Mouse (Mus musculus): Measurements from ENCODE around the gene Med4. TPM values are rescaled to one million over a fixed set of nuclear protein-coding genes. Genes with fewer than 3 reads are reported as not detected.

Med4 gene
- polyA plus RNA-seq (2012; rRNA removed): 39.8 and 43.5 TPM in 2 replicates

DNA sequence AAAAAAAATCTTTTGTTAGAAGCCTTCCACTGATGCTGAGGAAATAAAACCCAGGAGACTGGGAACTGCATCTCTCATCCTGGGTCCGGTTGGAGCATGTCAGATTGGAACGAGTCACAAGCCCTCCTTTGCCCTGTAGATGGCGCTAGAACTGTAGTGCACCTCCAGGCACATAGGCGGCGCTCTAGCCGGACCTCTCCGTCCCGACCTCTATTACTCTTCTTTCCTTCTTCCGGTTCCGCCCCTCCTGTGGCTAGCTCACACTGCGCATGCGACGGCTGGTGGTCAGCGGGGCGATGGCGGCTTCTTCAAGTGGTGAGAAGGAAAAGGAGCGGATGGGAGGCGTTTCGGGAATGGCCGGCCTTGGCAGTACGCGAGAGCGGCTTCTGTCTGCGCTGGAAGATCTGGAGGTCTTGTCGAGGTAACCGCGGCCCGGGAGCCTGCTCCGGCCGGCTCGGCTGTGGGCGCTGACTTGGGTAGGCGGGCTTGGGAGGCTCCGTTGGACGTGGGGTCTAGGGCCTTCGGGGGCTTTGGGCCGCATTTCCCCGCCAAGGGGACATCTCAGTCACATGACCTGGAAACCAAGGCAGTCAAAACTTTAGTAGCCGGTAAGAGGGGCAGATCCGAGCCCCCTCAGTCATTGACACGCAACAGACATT, at the start of gene Med4:
Gene Med4, plus strand, starts transcription at position 261 of the 659 bp plus-strand sequence.
- peak; percentile 88 to 99 for DNase-seq (ENCODE audit: extremely low spot score in 1 of 2, low spot score in 1 of 2)

- no peak for DNase-seq (ENCODE audit: extremely low spot score in 1 of 2, low spot score in 1 of 2)
Observed at GRCm38 (mm10) chr14:73460514-73461134, 49.2 kb upstream of the Med4 start.

DNA sequence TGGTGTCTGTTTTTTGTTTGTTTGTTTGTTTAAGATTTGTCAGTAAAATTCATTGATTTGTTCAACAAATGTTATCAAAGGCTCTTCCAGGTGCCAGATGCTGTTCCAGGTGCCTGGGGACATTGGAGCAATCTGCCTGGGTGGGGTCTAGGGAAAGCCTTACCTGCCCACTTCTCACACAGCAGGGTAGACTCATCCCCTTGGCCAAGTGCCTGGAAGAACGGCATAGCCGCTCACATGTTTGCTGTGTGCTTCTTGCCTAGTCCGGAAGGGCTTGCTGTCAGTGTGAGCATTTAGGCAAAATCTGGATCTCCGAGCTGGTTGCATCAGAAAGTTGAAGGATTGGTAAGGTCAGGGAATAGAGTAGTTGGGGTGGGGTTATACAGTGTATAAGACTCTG, 47.6 kb upstream of the Med4 start:
- no peak for DNase-seq (ENCODE audit: extremely low spot score in 1 of 2, low spot score in 1 of 2)

DNA sequence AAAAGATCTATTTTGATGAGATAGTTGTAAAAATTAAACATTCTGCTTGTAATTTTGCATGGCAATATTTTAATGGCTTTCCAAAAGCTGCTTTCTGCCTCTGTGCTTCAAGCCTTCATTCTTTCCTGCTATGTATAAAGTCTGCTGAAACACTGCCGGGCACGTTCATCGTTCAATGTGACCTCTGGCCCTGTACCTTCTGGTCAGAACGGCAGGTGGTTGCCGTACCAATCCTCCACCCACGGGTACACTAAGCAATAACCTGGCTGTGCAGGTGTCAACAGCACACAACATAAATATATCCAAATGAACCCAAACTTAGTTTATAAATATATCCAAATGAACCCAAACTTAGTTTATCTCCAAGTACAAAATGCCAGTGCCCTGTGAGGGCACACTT, 42.1 kb upstream of the Med4 start:
- no peak for DNase-seq (ENCODE audit: extremely low spot score in 1 of 2, low spot score in 1 of 2)

GRCm38 (mm10) chr14:73469506-73469905, 40.3 kb upstream of the Med4 start:
- peak; percentile 68 to 92 for DNase-seq (ENCODE audit: extremely low spot score in 1 of 2, low spot score in 1 of 2)

GRCm38 (mm10) chr14:73470593-73470992, 39.2 kb upstream of the Med4 start:
- DNase-seq (ENCODE audit: extremely low spot score in 1 of 2, low spot score in 1 of 2): peak in 1 of 2 experiments; percentile 25

- no peak for DNase-seq (ENCODE audit: extremely low spot score in 1 of 2, low spot score in 1 of 2)
Observed at GRCm38 (mm10) chr14:73472205-73472604, 37.6 kb upstream of the Med4 start.

DNA sequence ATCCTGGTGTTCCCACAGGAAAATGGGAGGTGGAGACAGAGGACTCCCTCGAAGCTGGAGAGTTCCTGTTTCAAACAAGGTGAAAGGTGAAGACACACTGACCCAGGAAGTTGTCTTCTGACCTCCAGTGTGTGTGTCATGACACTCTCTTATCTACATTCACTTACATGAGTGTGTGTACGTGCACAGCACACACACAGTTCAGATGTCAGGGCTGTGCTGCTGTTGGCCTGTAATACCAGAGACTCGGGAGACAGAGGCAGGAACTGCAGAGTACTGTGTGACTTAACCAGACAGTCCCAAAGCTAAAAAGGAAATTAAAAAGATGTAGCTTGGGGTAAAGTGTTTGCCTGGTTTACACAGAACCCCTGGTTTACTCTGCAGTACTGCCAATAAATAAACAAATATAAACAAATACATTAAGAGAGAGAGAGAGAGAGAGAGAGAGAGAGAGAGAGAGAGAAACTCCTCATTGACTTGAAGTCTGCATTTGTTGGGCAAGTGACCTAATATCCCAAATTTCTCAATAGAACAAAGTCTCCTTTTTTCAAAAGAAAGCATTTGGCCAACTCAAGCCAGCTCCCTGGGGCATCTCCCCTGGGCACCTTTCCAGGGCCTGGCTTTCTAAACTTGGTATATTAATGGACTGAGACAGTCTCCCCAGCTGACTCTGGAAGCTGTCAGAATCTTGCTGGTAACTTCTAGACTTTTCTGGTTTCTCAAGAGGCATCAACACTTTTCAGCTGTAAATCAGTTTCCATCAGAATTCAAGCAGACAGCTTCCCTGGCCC, 36.0 kb upstream of the Med4 start:
- peak in 1 of 2 experiments; percentile 53 for DNase-seq (ENCODE audit: extremely low spot score in 1 of 2, low spot score in 1 of 2)

DNA sequence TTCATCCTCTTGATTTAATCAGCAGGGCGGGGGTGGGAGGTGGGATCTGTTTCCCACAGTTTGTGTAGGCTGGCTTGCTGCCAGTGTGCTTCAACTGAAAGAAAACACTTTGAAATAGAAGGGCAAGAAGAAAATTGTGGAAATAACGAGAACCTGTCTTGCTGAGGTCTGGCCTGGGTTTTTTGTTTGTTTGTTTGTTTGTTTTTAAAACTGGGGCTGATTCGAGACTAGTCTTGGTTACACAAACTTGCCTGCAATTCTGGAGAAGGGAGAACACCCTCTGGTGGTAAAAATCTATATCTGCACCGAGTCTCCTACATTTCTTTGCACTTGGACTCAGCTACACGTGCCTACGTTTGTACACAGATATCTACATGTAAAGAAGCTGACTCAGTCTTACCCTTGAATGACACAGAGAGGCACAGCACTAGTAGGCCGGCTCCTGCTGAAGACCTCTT, 35.2 kb upstream of the Med4 start:
- peak; percentile 42 to 73 for DNase-seq (ENCODE audit: extremely low spot score in 1 of 2, low spot score in 1 of 2)

GRCm38 (mm10) chr14:73475506-73475905, 34.3 kb upstream of the Med4 start:
- DNase-seq (ENCODE audit: extremely low spot score in 1 of 2, low spot score in 1 of 2): no peak

DNA sequence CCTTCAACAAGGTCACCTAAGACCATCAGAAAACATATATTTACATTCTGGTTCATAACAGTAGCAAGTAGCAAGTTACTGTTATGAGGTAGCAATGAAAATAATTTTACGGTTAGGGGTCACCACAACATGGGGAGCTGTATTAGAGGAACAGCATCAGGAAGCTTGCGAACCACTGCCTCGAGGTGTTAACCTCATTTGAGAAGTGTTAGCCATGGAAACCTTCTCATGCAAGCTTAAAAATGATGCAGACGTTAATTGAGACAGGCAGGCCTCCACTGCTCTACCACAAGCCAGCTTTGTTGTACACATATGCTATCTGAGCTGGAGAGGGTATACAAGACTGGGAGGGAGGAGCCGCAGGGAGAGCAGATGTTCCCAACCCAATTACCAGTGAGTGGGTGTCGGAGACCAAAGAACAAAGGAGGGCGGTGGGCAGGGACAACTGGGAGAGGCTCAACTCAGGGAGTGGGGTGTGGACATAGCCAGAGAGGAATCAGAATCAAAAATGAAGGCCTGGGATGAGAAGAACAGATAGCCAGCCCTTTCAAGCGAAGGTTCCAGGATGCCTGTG, 33.4 kb upstream of the Med4 start:
- no peak for DNase-seq (ENCODE audit: extremely low spot score in 1 of 2, low spot score in 1 of 2)

- DNase-seq (ENCODE audit: extremely low spot score in 1 of 2, low spot score in 1 of 2): no peak
Observed at GRCm38 (mm10) chr14:73477077-73477476, 32.7 kb upstream of the Med4 start.

DNA sequence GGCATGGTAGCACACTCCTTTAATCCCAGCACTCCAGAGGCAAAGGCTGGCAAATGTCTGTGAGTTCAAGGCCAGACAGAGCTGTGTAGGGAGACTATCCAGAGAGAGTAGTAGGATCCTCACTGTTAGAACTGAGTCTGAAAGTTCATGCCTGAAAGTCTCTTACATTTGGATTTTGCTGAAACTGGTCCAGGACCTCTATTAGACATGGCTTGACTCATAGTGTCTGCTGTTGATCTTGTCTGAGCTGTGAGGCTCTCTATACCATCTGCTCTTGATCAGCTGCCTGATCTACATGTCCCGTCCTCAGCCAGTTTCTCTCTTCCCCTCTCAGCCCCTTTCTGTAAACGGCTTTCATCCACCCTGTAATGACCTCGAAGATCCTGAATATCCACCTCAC, 31.5 kb upstream of the Med4 start:
- no peak for DNase-seq (ENCODE audit: extremely low spot score in 1 of 2, low spot score in 1 of 2)

- DNase-seq (ENCODE audit: extremely low spot score in 1 of 2, low spot score in 1 of 2): no peak
Observed at GRCm38 (mm10) chr14:73479771-73480170, 30.1 kb upstream of the Med4 start.

- no peak for DNase-seq (ENCODE audit: extremely low spot score in 1 of 2, low spot score in 1 of 2)
Observed at GRCm38 (mm10) chr14:73483516-73484229, 26.2 kb upstream of the Med4 start.

DNA sequence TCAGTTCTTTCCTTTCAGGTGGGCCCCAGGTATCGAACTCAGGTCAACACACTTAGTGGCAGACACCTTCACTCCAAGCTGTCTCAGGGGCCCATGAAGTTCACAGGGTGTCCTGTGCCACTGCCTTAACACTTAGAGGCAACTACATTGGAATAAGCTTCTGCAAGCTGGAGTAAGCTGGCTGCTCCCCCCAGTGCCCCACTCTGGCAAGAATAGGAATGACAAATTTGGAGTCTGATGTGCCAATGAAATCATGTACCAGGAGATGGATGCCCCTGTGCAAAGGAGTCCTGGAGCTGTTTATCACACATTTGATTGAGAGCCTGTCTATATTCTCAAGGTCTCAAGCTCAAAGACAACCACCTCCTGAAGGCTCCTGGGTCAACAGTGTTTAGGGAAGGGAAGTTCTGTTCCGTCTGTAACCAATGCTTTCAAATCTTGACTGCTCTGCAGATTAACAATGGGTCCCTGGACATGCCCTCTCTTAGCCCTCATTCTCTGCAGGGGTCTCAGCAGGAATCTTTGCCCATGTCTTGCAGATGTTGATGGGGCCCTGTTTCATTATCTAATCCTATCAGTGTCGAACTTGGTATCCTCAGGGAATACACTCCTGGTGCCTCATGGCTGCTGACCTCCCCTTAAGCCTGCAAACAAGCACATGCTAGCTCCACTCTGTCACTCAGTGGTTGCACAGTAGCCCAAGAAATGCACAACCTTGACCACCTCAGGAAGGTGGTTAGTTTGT, 25.3 kb upstream of the Med4 start:
- DNase-seq (ENCODE audit: extremely low spot score in 1 of 2, low spot score in 1 of 2): peak in 1 of 2 experiments; percentile 28

GRCm38 (mm10) chr14:73486641-73487040, 23.2 kb upstream of the Med4 start:
- no peak for DNase-seq (ENCODE audit: extremely low spot score in 1 of 2, low spot score in 1 of 2)

GRCm38 (mm10) chr14:73493356-73493755, 16.5 kb upstream of the Med4 start:
- no peak for DNase-seq (ENCODE audit: extremely low spot score in 1 of 2, low spot score in 1 of 2)

DNA sequence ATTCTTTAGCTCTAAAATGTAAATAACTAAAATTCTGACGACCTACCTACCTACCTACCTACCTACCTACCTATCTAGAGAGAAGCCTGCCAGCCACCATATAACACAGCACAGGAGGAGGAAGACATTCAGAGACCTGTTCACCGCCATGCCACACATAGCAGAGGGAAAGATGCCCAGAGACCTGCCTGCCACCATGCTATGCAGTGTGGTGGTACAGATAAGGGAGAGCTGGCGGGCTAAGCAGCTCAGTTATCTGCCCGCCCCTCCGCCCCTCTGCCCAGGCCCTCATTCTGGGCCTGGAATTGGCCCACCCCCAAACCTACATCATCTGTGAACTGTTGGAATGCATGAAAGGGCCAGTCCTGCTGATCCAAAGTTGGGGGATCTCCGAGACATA, 15.7 kb upstream of the Med4 start:
- no peak for DNase-seq (ENCODE audit: extremely low spot score in 1 of 2, low spot score in 1 of 2)

- no peak for DNase-seq (ENCODE audit: extremely low spot score in 1 of 2, low spot score in 1 of 2)
Observed at GRCm38 (mm10) chr14:73495753-73496152, 14.1 kb upstream of the Med4 start.

Data from frontal cortex, adult 2 months (tissue).